Mouse (Mus musculus) lung, postnatal 0 days (tissue): Measurements from ENCODE around the gene Tbx15.

Source experiments
- CTCF ChIP-seq: IDR thresholded peaks from 2 replicates; pipeline ENCODE4 v1.5.1; 2016; ENCODE audit warnings: antibody characterized with exemption, mild to moderate bottlenecking
- EP300 ChIP-seq: IDR thresholded peaks from 2 replicates; pipeline ENCODE4 v1.6.1; 2016; ENCODE audit warnings: antibody characterized with exemption, mild to moderate bottlenecking, control low read depth

DNA sequence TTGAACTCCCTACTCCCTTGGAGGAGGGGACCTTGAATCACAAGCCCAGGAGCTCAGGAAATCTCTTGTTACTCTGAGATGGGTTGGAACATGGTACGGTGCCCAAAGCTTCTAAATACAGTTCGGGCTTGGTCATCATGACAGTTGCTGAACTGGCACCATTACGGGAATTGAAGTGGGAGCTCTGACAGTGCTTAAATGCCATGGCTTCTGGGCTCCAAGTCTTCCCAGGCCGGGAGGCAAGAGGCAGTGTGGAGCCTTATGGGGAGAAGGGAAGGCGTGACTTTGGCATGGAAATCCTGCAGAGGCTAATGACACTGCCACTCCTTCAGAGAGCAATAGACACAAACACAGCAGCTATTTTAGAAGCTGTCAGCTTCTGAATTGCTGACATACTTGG lies 56.0 kb downstream of the Tbx15 start:
- no peak for TF ChIP-seq CTCF
- TF ChIP-seq EP300: no peak
